Mouse (Mus musculus) midbrain, embryonic 13.5 days (tissue): Measurements from ENCODE around the gene Gm21258. TPM values are rescaled to one million over a fixed set of nuclear protein-coding genes. Genes with fewer than 3 reads are reported as not detected.
"Not testable (repeated sequence)": the region's sequence is repeated elsewhere in the genome, so short reads cannot be mapped to it uniquely, and the experiment has no call there.

ENCODE experiments used
- ATAC-seq: fragments of 200-750 bp; cut with Nextera tagmentation; 2 replicates; pipeline ENCODE4 v1.8.0; 2017; ENCODE audit warnings: mild to moderate bottlenecking, moderate TSS enrichment, moderate library complexity
- H3K27ac ChIP-seq: fragments of 300-500 bp; sonication (generic); 2 replicates; pipeline ENCODE4 v1.5.1; 2015; ENCODE audit warnings: inconsistent platforms, mild to moderate bottlenecking, moderate library complexity
- H3K27me3 ChIP-seq: fragments of 300-500 bp; sonication (generic); 2 replicates; pipeline ENCODE4 v1.6.1; 2015; ENCODE audit warnings: mild to moderate bottlenecking, inconsistent platforms
- H3K36me3 ChIP-seq: fragments of 300-500 bp; sonication (generic); 2 replicates; pipeline ENCODE4 v1.6.1; 2015; ENCODE audit warnings: mild to moderate bottlenecking, inconsistent platforms
- H3K4me1 ChIP-seq: fragments of 300-500 bp; sonication (generic); replicated peaks from 2 replicates; pipeline ENCODE4 v1.6.1; 2015; ENCODE audit warnings: inconsistent platforms
- H3K4me2 ChIP-seq: fragments of 300-500 bp; sonication (generic); replicated peaks from 2 replicates; pipeline ENCODE4 v1.6.1; 2015; ENCODE audit warnings: moderate library complexity, mild to moderate bottlenecking, inconsistent platforms
- H3K4me3 ChIP-seq: fragments of 300-500 bp; sonication (generic); replicated peaks from 2 replicates; pipeline ENCODE4 v1.5.1; 2015; ENCODE audit warnings: mild to moderate bottlenecking, inconsistent platforms
- H3K9ac ChIP-seq: fragments of 300-500 bp; sonication (generic); replicated peaks from 2 replicates; pipeline ENCODE4 v1.6.1; 2015; ENCODE audit warnings: mild to moderate bottlenecking, inconsistent platforms
- H3K9me3 ChIP-seq: fragments of 300-500 bp; sonication (generic); 2 replicates; pipeline ENCODE4 v1.6.1; 2016; ENCODE audit warnings: mild to moderate bottlenecking, inconsistent platforms
- WGBS: fragments of 180-500 bp; shearing (Covaris S2); methylation state at CpG from one replicate; pipeline ENCODE4 v1.1.7; 2015; 5-methylcytosine and 5-hydroxymethylcytosine counted together
- polyA plus RNA-seq: library from polyadenylated mRNA; unstranded; fragments of >200 nt; fragmentation: Nextera tagmentation; extraction: Ambion mirVana; gene quantifications from 2 replicates; pipeline ENCODE4 v1.2.1, GENCODE M21; 2015

Gene Gm21258
- polyA plus RNA-seq: not detected in 2 replicates

DNA sequence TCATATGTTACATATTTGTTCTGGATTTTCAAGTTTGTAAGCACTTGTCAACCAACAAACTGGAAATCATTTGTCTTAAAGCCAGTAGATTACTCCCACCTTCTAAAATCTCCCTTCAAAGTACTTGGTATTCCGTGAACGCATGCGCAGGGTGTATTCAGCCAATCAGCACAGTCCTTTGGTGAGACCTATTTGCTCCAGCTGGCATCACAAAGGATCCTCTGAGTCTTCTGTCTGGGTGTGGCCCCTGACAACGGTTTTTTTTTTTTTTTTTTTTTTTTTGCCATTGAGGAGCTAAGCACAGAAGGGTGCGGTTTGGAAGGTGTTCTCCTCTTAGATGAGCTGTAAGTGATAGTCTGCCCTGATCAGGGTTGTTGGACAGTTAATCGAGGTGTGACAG lies at the start of gene Gm21258:
Gene Gm21258 (plus strand): TSS at position 301 of the 400 bp plus-strand sequence.
- not testable (repeated sequence) for H3K4me3 ChIP-seq, H3K4me2 ChIP-seq, H3K27me3 ChIP-seq, H3K36me3 ChIP-seq, ATAC-seq, H3K27ac ChIP-seq, H3K4me1 ChIP-seq, H3K9ac ChIP-seq, H3K9me3 ChIP-seq
- WGBS: no CpG with 5 or more reads among the region's 6 CpGs
